Mouse (Mus musculus): ENCODE measurements around the gene Grk1.

The Grk1 gene

GRCm38 (mm10) chr8:13430866-13431265 is 26.0 kb downstream of the Grk1 start:
- DNase-seq: no peak

GRCm38 (mm10) chr8:13433130-13433529 is 28.2 kb downstream of the Grk1 start:
- DNase-seq: no peak

GRCm38 (mm10) chr8:13434889-13435288 is 30.0 kb downstream of the Grk1 start, which contains the start of gene Tmem255b:
Gene Tmem255b (plus strand): TSS chr8:13435189.
- no peak for DNase-seq

- no peak for DNase-seq
Measured at GRCm38 (mm10) chr8:13436052-13436451, 31.2 kb downstream of the Grk1 start.

- DNase-seq: no peak
Measured at GRCm38 (mm10) chr8:13437531-13437930, 32.6 kb downstream of the Grk1 start.

- no peak for DNase-seq
Measured at GRCm38 (mm10) chr8:13442152-13442551, 37.3 kb downstream of the Grk1 start.

GRCm38 (mm10) chr8:13446456-13446855 is 41.6 kb downstream of the Grk1 start:
- DNase-seq: no peak

- no peak for DNase-seq
Measured at GRCm38 (mm10) chr8:13448145-13448544, 43.3 kb downstream of the Grk1 start.

GRCm38 (mm10) chr8:13451747-13452277 is 46.9 kb downstream of the Grk1 start:
- DNase-seq: no peak

GRCm38 (mm10) chr8:13454341-13455113 is 49.6 kb downstream of the Grk1 start:
- no peak for DNase-seq

GRCm38 (mm10) chr8:13455295-13455694 is 50.4 kb downstream of the Grk1 start:
- DNase-seq: peak in 1 of 2 experiments; percentile 38

GRCm38 (mm10) chr8:13459431-13459830 is 54.5 kb downstream of the Grk1 start:
- no peak for DNase-seq

- no peak for DNase-seq
Measured at GRCm38 (mm10) chr8:13461085-13461765, 56.3 kb downstream of the Grk1 start.

- DNase-seq: peak; percentile 32 to 68
Measured at GRCm38 (mm10) chr8:13461843-13462242, 57.0 kb downstream of the Grk1 start.

- DNase-seq: peak in 1 of 2 experiments; percentile 27
Measured at GRCm38 (mm10) chr8:13462392-13462791, 57.5 kb downstream of the Grk1 start.

GRCm38 (mm10) chr8:13465324-13465723 is 60.4 kb downstream of the Grk1 start:
- DNase-seq: no peak

- DNase-seq: no peak
Measured at GRCm38 (mm10) chr8:13466989-13467388, 62.1 kb downstream of the Grk1 start.

- no peak for DNase-seq
Measured at GRCm38 (mm10) chr8:13468737-13469136, 63.9 kb downstream of the Grk1 start.

GRCm38 (mm10) chr8:13471484-13471883 is 66.6 kb downstream of the Grk1 start:
- DNase-seq: no peak

Measured in spleen, adult 18-20 months (tissue).